Mouse (Mus musculus) lung, adult 2 months (tissue): ENCODE results near the gene Ankrd2.

Experiments
- CTCF ChIP-seq: fragments of 200-500 bp; IDR thresholded peaks from 2 replicates; pipeline ENCODE4 v1.5.1; 2011; ENCODE audit warnings: mild to moderate bottlenecking, low read length, control low read depth; ENCODE audit not compliant: insufficient read depth
- POLR2A ChIP-seq: fragments of 200-500 bp; IDR thresholded peaks from 2 replicates; pipeline ENCODE4 v1.6.1; 2011; ENCODE audit warnings: low read depth, mild to moderate bottlenecking, control low read depth, low read length, borderline replicate concordance; ENCODE audit errors: extremely low read depth

DNA sequence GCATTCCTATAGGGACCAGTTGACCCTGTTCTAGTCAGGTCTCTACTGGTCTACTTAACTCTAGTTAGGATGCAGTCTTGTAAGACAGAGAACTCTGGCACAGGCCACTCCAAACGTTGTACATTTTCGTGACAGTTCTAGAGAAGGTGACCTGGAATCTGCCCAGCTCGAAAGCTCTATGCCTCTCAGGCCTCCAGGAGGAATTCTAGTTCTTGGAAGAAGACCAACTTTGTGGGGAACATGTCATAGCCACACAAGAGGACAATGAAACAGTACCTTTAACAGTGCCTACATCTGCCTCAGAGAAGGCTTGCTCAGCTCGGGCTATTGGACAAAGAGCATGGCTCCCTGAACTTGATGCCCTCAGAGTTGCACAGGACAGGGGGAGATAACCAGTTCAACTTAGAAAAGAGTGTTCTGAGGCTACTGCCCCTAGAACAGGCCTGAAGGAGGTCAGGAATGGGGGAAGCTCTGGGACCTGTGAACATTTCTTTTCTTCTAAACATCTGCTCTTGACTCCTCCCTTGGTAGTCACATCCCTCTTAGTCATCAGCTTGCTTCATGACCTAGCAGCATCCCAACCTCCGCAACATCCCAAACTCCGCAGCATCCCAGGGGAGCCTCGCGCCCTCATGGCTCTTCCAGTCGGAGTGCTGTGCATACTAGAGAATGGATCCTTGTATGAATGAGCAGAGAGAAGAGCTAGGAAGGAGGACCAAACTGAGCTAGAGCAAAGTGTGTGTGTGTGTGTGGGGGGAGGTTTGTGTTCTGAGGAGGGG, 36.8 kb upstream of the Ankrd2 start:
- TF ChIP-seq POLR2A (no peak), CTCF (no peak)
